Mouse (Mus musculus) liver, embryonic 15.5 days (tissue): ENCODE data around the gene Ppp4c. TPM values are rescaled to one million over a fixed set of nuclear protein-coding genes. Genes with fewer than 3 reads are reported as not detected.
A peak's percentile ranks its signal among the peaks of the same experiment; 100 is the strongest.

Experiments used
- ATAC-seq: fragments of 200-750 bp; cut with Nextera tagmentation; 2 replicates; pipeline ENCODE4 v1.8.0; 2017; ENCODE audit warnings: moderate number of reproducible peaks, mild to moderate bottlenecking, moderate library complexity; ENCODE audit not compliant: insufficient read depth
- H3K27ac ChIP-seq: fragments of 300-500 bp; sonication (generic); replicated peaks from 2 replicates; pipeline ENCODE4 v1.5.1; 2015; ENCODE audit warnings: mild to moderate bottlenecking, inconsistent platforms
- H3K27me3 ChIP-seq: fragments of 300-500 bp; sonication (generic); 2 replicates; pipeline ENCODE4 v1.6.1; 2015; ENCODE audit warnings: mild to moderate bottlenecking, inconsistent platforms
- H3K36me3 ChIP-seq: fragments of 300-500 bp; sonication (generic); replicated peaks from 2 replicates; pipeline ENCODE4 v1.6.1; 2015; ENCODE audit warnings: moderate library complexity, mild to moderate bottlenecking, inconsistent platforms
- H3K4me1 ChIP-seq: fragments of 300-500 bp; sonication (generic); replicated peaks from 2 replicates; pipeline ENCODE4 v1.6.1; 2015; ENCODE audit warnings: inconsistent platforms
- H3K4me2 ChIP-seq: fragments of 300-500 bp; sonication (generic); 2 replicates; pipeline ENCODE4 v1.6.1; 2015; ENCODE audit warnings: moderate library complexity, mild to moderate bottlenecking, inconsistent platforms
- H3K4me3 ChIP-seq: fragments of 300-500 bp; sonication (generic); replicated peaks from 2 replicates; pipeline ENCODE4 v1.5.1; 2015; ENCODE audit warnings: mild to moderate bottlenecking, inconsistent platforms
- H3K9ac ChIP-seq: fragments of 300-500 bp; sonication (generic); 2 replicates; pipeline ENCODE4 v1.6.1; 2015; ENCODE audit warnings: moderate library complexity, mild to moderate bottlenecking, inconsistent platforms
- H3K9me3 ChIP-seq: fragments of 300-500 bp; sonication (generic); replicated peaks from 2 replicates; pipeline ENCODE4 v1.6.1; 2016; ENCODE audit warnings: inconsistent platforms
- WGBS: fragments of 180-500 bp; shearing (Covaris S2); methylation state at CpG from one replicate; pipeline ENCODE4 v1.1.7; 2015; ENCODE audit warnings: mixed read lengths; ENCODE audit not compliant: insufficient replicate concordance; 5-methylcytosine and 5-hydroxymethylcytosine counted together
- polyA plus RNA-seq: library from polyadenylated mRNA; unstranded; fragments of >200 nt; fragmentation: Nextera tagmentation; extraction: Ambion mirVana; gene quantifications from 2 replicates; pipeline ENCODE4 v1.2.1, GENCODE M21; 2015

Gene Ppp4c
- polyA plus RNA-seq, 1 experiment from 2014 or later, result 107 TPM

- Histone ChIP-seq H3K27me3 (no peaks in the 10 kb centered on the region), H3K27ac (no peak overlapping the region), H3K36me3 (no peaks in the 10 kb centered on the region), H3K4me2 (no peak overlapping the region), H3K4me1 (peaks cover 26% of the 10 kb centered on the region), H3K9ac (no peak overlapping the region), H3K4me3 (no peak overlapping the region), H3K9me3 (no peaks in the 10 kb centered on the region)
- WGBS, result 85% methylated on average over 17 of the region's 17 CpGs
- no peak for ATAC-seq
Observed at GRCm38 (mm10) chr7:126749582-126750343, 42.5 kb downstream of the Ppp4c start.

- no peaks in the 10 kb centered on the region for H3K9me3 ChIP-seq
- ATAC-seq, result no peak
- no peak overlapping the region for H3K4me3 ChIP-seq
- H3K27ac ChIP-seq, result 0 out of 2 replicates have a peak overlapping the region, but pooled peaks have one; percentile 9
- no peak overlapping the region for H3K4me2 ChIP-seq
- no peaks in the 10 kb centered on the region for H3K27me3 ChIP-seq
- H3K36me3 ChIP-seq, result no peaks in the 10 kb centered on the region
- peaks cover 18% of the 10 kb centered on the region for H3K4me1 ChIP-seq
- H3K9ac ChIP-seq, result no peak overlapping the region
- 67% methylated on average over 7 of the region's 7 CpGs for WGBS
Observed at GRCm38 (mm10) chr7:126748824-126749223, 43.5 kb downstream of the Ppp4c start.

- ATAC-seq, result peak; percentile 73
- Histone ChIP-seq H3K27ac (peak overlapping the region; percentile 81), H3K4me2 (peak overlapping the region; percentile 49), H3K4me3 (peak overlapping the region; percentile 27), H3K27me3 (no peaks in the 10 kb centered on the region), H3K36me3 (no peaks in the 10 kb centered on the region), H3K9me3 (no peaks in the 10 kb centered on the region), H3K9ac (no peak overlapping the region), H3K4me1 (peaks cover 15% of the 10 kb centered on the region)
- WGBS, result 15% methylated on average over 6 of the region's 6 CpGs
Observed at GRCm38 (mm10) chr7:126746798-126747197, 45.5 kb downstream of the Ppp4c start.

- no peaks in the 10 kb centered on the region for H3K27me3 ChIP-seq
- WGBS, result 35% methylated on average over 12 of the region's 12 CpGs
- H3K4me3 ChIP-seq, result peak overlapping the region; percentile 27
- H3K4me2 ChIP-seq, result peak overlapping the region; percentile 49
- H3K9ac ChIP-seq, result no peak overlapping the region
- no peaks in the 10 kb centered on the region for H3K9me3 ChIP-seq
- no peaks in the 10 kb centered on the region for H3K36me3 ChIP-seq
- peaks cover 15% of the 10 kb centered on the region for H3K4me1 ChIP-seq
- peak; percentile 47; the same call in 1 of the 2 replicates for ATAC-seq
- H3K27ac ChIP-seq, result peak overlapping the region; percentile 81
Observed at GRCm38 (mm10) chr7:126746066-126746465, 46.2 kb downstream of the Ppp4c start.

- Histone ChIP-seq H3K27me3 (no peaks in the 10 kb centered on the region), H3K4me2 (no peak overlapping the region), H3K9me3 (no peaks in the 10 kb centered on the region), H3K36me3 (no peaks in the 10 kb centered on the region), H3K9ac (no peak overlapping the region), H3K27ac (no peak overlapping the region), H3K4me3 (no peak overlapping the region), H3K4me1 (peaks cover 5% of the 10 kb centered on the region)
- no peak for ATAC-seq
- WGBS, result 76% methylated on average over 13 of the region's 13 CpGs
Observed at GRCm38 (mm10) chr7:126741964-126742482, 50.3 kb downstream of the Ppp4c start.

GRCm38 (mm10) chr7:126741452-126741851, 50.8 kb downstream of the Ppp4c start:
- Histone ChIP-seq H3K4me1 (0 out of 2 replicates have a peak, but pooled peaks cover 3% of the 10 kb centered on the region), H3K9me3 (no peaks in the 10 kb centered on the region), H3K9ac (no peak overlapping the region), H3K27ac (no peak overlapping the region), H3K4me3 (no peak overlapping the region), H3K27me3 (no peaks in the 10 kb centered on the region), H3K4me2 (no peak overlapping the region), H3K36me3 (no peaks in the 10 kb centered on the region)
- 58% methylated on average over 5 of the region's 5 CpGs for WGBS
- ATAC-seq, result peak; percentile 32; the same call in 1 of the 2 replicates

GRCm38 (mm10) chr7:126740977-126741376, 51.3 kb downstream of the Ppp4c start:
- no peak for ATAC-seq
- H3K9ac ChIP-seq, result no peak overlapping the region
- WGBS, result 43% methylated on average over 5 of the region's 5 CpGs
- no peak overlapping the region for H3K27ac ChIP-seq
- H3K9me3 ChIP-seq, result no peaks in the 10 kb centered on the region
- no peaks in the 10 kb centered on the region for H3K36me3 ChIP-seq
- no peak overlapping the region for H3K4me2 ChIP-seq
- H3K4me1 ChIP-seq, result 0 out of 2 replicates have a peak, but pooled peaks cover 3% of the 10 kb centered on the region
- H3K27me3 ChIP-seq, result no peaks in the 10 kb centered on the region
- H3K4me3 ChIP-seq, result no peak overlapping the region

- H3K4me2 ChIP-seq, result no peak overlapping the region
- H3K9ac ChIP-seq, result no peak overlapping the region
- no peaks in the 10 kb centered on the region for H3K36me3 ChIP-seq
- H3K27ac ChIP-seq, result no peak overlapping the region
- no peak overlapping the region for H3K4me3 ChIP-seq
- H3K4me1 ChIP-seq, result 0 out of 2 replicates have a peak, but pooled peaks cover 3% of the 10 kb centered on the region
- WGBS, result 79% methylated on average over 13 of the region's 13 CpGs
- H3K27me3 ChIP-seq, result no peaks in the 10 kb centered on the region
- no peak for ATAC-seq
- H3K9me3 ChIP-seq, result no peaks in the 10 kb centered on the region
Observed at GRCm38 (mm10) chr7:126740132-126740735, 52.1 kb downstream of the Ppp4c start.

GRCm38 (mm10) chr7:126739551-126739950, 52.7 kb downstream of the Ppp4c start:
- Histone ChIP-seq H3K4me1 (0 out of 2 replicates have a peak, but pooled peaks cover 3% of the 10 kb centered on the region), H3K27me3 (no peaks in the 10 kb centered on the region)
- 77% methylated on average over 17 of the region's 17 CpGs for WGBS

GRCm38 (mm10) chr7:126736122-126736521, 56.2 kb downstream of the Ppp4c start:
- 0 out of 2 replicates have a peak, but pooled peaks cover 3% of the 10 kb centered on the region for H3K4me1 ChIP-seq
- H3K27me3 ChIP-seq, result no peaks in the 10 kb centered on the region
- no peaks in the 10 kb centered on the region for H3K36me3 ChIP-seq
- H3K4me3 ChIP-seq, result no peak overlapping the region
- 68% methylated on average over 8 of the region's 8 CpGs for WGBS
- H3K27ac ChIP-seq, result no peak overlapping the region
- H3K9ac ChIP-seq, result no peak overlapping the region
- H3K4me2 ChIP-seq, result no peak overlapping the region
- H3K9me3 ChIP-seq, result no peaks in the 10 kb centered on the region
- no peak for ATAC-seq

More at GRCm38 (mm10) chr7:126739551-126739950, 52.7 kb downstream of the Ppp4c start:
- H3K27ac ChIP-seq, result no peak overlapping the region
- H3K36me3 ChIP-seq, result no peaks in the 10 kb centered on the region
- no peaks in the 10 kb centered on the region for H3K9me3 ChIP-seq
- H3K4me3 ChIP-seq, result no peak overlapping the region
- H3K9ac ChIP-seq, result no peak overlapping the region
- ATAC-seq, result no peak
- no peak overlapping the region for H3K4me2 ChIP-seq
